Mouse (Mus musculus) heart, embryonic 13.5 days (tissue): ENCODE data around the gene Tmcc3. TPM values are rescaled to one million over a fixed set of nuclear protein-coding genes. Genes with fewer than 3 reads are reported as not detected.

Experiments
- ATAC-seq: fragments of 200-750 bp; cut with Nextera tagmentation; 2 replicates; pipeline ENCODE4 v1.8.0; 2017; ENCODE audit warnings: moderate TSS enrichment; ENCODE audit not compliant: insufficient number of reproducible peaks, low FRiP score, low TSS enrichment; ENCODE audit errors: extremely low read depth
- H3K27ac ChIP-seq: fragments of 300-500 bp; sonication (generic); replicated peaks from 2 replicates; pipeline ENCODE4 v1.5.1; 2015; ENCODE audit warnings: moderate library complexity, mild to moderate bottlenecking, inconsistent platforms
- H3K27me3 ChIP-seq: fragments of 300-500 bp; sonication (generic); replicated peaks from 2 replicates; pipeline ENCODE4 v1.6.1; 2015; ENCODE audit warnings: mild to moderate bottlenecking, inconsistent platforms
- H3K36me3 ChIP-seq: fragments of 300-500 bp; sonication (generic); 2 replicates; pipeline ENCODE4 v1.6.1; 2015; ENCODE audit warnings: mild to moderate bottlenecking, inconsistent platforms
- H3K4me1 ChIP-seq: fragments of 300-500 bp; sonication (generic); 2 replicates; pipeline ENCODE4 v1.6.1; 2015; ENCODE audit warnings: inconsistent platforms
- H3K4me2 ChIP-seq: fragments of 300-500 bp; sonication (generic); 2 replicates; pipeline ENCODE4 v1.6.1; 2015; ENCODE audit warnings: inconsistent platforms, mild to moderate bottlenecking, moderate library complexity
- H3K4me3 ChIP-seq: fragments of 300-500 bp; sonication (generic); 2 replicates; pipeline ENCODE4 v1.5.1; 2015; ENCODE audit warnings: moderate library complexity, mild to moderate bottlenecking, inconsistent platforms
- H3K9ac ChIP-seq: fragments of 300-500 bp; sonication (generic); 2 replicates; pipeline ENCODE4 v1.6.1; 2015; ENCODE audit warnings: inconsistent platforms, mild to moderate bottlenecking, moderate library complexity
- H3K9me3 ChIP-seq: fragments of 300-500 bp; sonication (generic); 2 replicates; pipeline ENCODE4 v1.6.1; 2016; ENCODE audit warnings: inconsistent platforms
- WGBS: fragments of 180-500 bp; shearing (Covaris S2); methylation state at CpG from one replicate; pipeline ENCODE4 v1.1.7; 2015; ENCODE audit warnings: mixed read lengths; 5-methylcytosine and 5-hydroxymethylcytosine counted together
- polyA plus RNA-seq: library from polyadenylated mRNA; unstranded; fragments of >200 nt; fragmentation: Nextera tagmentation; extraction: Ambion mirVana; gene quantifications from 2 replicates; pipeline ENCODE4 v1.2.1, GENCODE M21; 2015

Gene Tmcc3
- polyA plus RNA-seq, 1 experiment from 2014 or later, result 6.2 TPM

- ATAC-seq, result no peak
- Histone ChIP-seq H3K4me2 (peak overlapping the region; percentile 26; the same call in 1 of the 2 replicates), H3K36me3 (no peaks in the 10 kb centered on the region), H3K27me3 (no peaks in the 10 kb centered on the region), H3K4me1 (peaks cover 38% of the 10 kb centered on the region), H3K9me3 (no peaks in the 10 kb centered on the region), H3K27ac (peak overlapping the region; percentile 30; the same call in 1 of the 2 replicates), H3K4me3 (no peak overlapping the region), H3K9ac (no peak overlapping the region)
- WGBS, result 18% methylated on average over 7 of the region's 7 CpGs
Measured at GRCm38 (mm10) chr10:94561351-94561750, 249.6 kb downstream of the Tmcc3 start.

GRCm38 (mm10) chr10:94562188-94562587 is 250.4 kb downstream of the Tmcc3 start:
- Histone ChIP-seq H3K4me1 (peaks cover 41% of the 10 kb centered on the region), H3K9ac (no peak overlapping the region), H3K27me3 (no peaks in the 10 kb centered on the region), H3K4me2 (no peak overlapping the region), H3K9me3 (no peaks in the 10 kb centered on the region), H3K27ac (no peak overlapping the region), H3K36me3 (no peaks in the 10 kb centered on the region), H3K4me3 (no peak overlapping the region)
- 17% methylated on average over 1 of the region's 1 CpGs for WGBS
- ATAC-seq, result no peak

- WGBS, result 72% methylated on average over 3 of the region's 3 CpGs
- peaks cover 33% of the 10 kb centered on the region for H3K4me1 ChIP-seq
- ATAC-seq, result no peak
- no peak overlapping the region for H3K4me2 ChIP-seq
- no peak overlapping the region for H3K4me3 ChIP-seq
- no peaks in the 10 kb centered on the region for H3K9me3 ChIP-seq
- no peaks in the 10 kb centered on the region for H3K27me3 ChIP-seq
- no peak overlapping the region for H3K27ac ChIP-seq
- H3K9ac ChIP-seq, result no peak overlapping the region
- H3K36me3 ChIP-seq, result no peaks in the 10 kb centered on the region
Measured at GRCm38 (mm10) chr10:94562991-94563390, 251.2 kb downstream of the Tmcc3 start.

- no peaks in the 10 kb centered on the region for H3K9me3 ChIP-seq
- 19% methylated on average over 7 of the region's 7 CpGs for WGBS
- no peak overlapping the region for H3K4me3 ChIP-seq
- no peaks in the 10 kb centered on the region for H3K36me3 ChIP-seq
- H3K4me1 ChIP-seq, result peaks cover 42% of the 10 kb centered on the region
- H3K9ac ChIP-seq, result peak overlapping the region; percentile 24
- H3K27ac ChIP-seq, result peak overlapping the region; percentile 86
- H3K4me2 ChIP-seq, result peak overlapping the region; percentile 18; the same call in 1 of the 2 replicates
- no peak for ATAC-seq
- no peaks in the 10 kb centered on the region for H3K27me3 ChIP-seq
Measured at GRCm38 (mm10) chr10:94565410-94566221, 253.9 kb downstream of the Tmcc3 start.

- peaks cover 38% of the 10 kb centered on the region for H3K4me1 ChIP-seq
- H3K9ac ChIP-seq, result no peak overlapping the region
- WGBS, result 58% methylated on average over 21 of the region's 21 CpGs
Measured at GRCm38 (mm10) chr10:94566222-94566868, 254.6 kb downstream of the Tmcc3 start.

GRCm38 (mm10) chr10:94567251-94567650 is 255.5 kb downstream of the Tmcc3 start:
- H3K36me3 ChIP-seq, result no peaks in the 10 kb centered on the region
- H3K4me3 ChIP-seq, result no peak overlapping the region
- ATAC-seq, result no peak
- H3K27me3 ChIP-seq, result no peaks in the 10 kb centered on the region
- no peak overlapping the region for H3K4me2 ChIP-seq
- no peaks in the 10 kb centered on the region for H3K9me3 ChIP-seq
- H3K4me1 ChIP-seq, result peaks cover 33% of the 10 kb centered on the region
- no peak overlapping the region for H3K9ac ChIP-seq
- WGBS, result 81% methylated on average over 6 of the region's 6 CpGs
- no peak overlapping the region for H3K27ac ChIP-seq

More at GRCm38 (mm10) chr10:94566222-94566868, 254.6 kb downstream of the Tmcc3 start:
- Histone ChIP-seq H3K4me3 (no peak overlapping the region), H3K27ac (peak overlapping the region; percentile 86), H3K9me3 (no peaks in the 10 kb centered on the region), H3K27me3 (no peaks in the 10 kb centered on the region), H3K36me3 (no peaks in the 10 kb centered on the region), H3K4me2 (no peak overlapping the region)
- no peak for ATAC-seq

- WGBS, result 85% methylated on average over 14 of the region's 14 CpGs
- H3K27me3 ChIP-seq, result no peaks in the 10 kb centered on the region
- H3K4me1 ChIP-seq, result peaks cover 40% of the 10 kb centered on the region
- ATAC-seq, result no peak
- no peaks in the 10 kb centered on the region for H3K9me3 ChIP-seq
- H3K36me3 ChIP-seq, result no peaks in the 10 kb centered on the region
- no peak overlapping the region for H3K9ac ChIP-seq
- H3K4me2 ChIP-seq, result no peak overlapping the region
- H3K27ac ChIP-seq, result no peak overlapping the region
- H3K4me3 ChIP-seq, result no peak overlapping the region
Measured at GRCm38 (mm10) chr10:94567915-94568314, 256.2 kb downstream of the Tmcc3 start.

- Histone ChIP-seq H3K27ac (no peak overlapping the region), H3K9me3 (no peaks in the 10 kb centered on the region), H3K4me1 (peaks cover 42% of the 10 kb centered on the region), H3K4me3 (no peak overlapping the region), H3K9ac (no peak overlapping the region), H3K4me2 (no peak overlapping the region), H3K27me3 (no peaks in the 10 kb centered on the region), H3K36me3 (no peaks in the 10 kb centered on the region)
- no peak for ATAC-seq
- 75% methylated on average over 7 of the region's 7 CpGs for WGBS
Measured at GRCm38 (mm10) chr10:94568867-94569266, 257.1 kb downstream of the Tmcc3 start.

- Histone ChIP-seq H3K4me3 (no peak overlapping the region), H3K4me2 (no peak overlapping the region), H3K9ac (no peak overlapping the region), H3K27ac (no peak overlapping the region), H3K9me3 (no peaks in the 10 kb centered on the region), H3K36me3 (no peaks in the 10 kb centered on the region), H3K4me1 (peaks cover 48% of the 10 kb centered on the region), H3K27me3 (no peaks in the 10 kb centered on the region)
- no peak for ATAC-seq
- WGBS, result 61% methylated on average over 7 of the region's 7 CpGs
Measured at GRCm38 (mm10) chr10:94569731-94570130, 258.0 kb downstream of the Tmcc3 start.

- no peaks in the 10 kb centered on the region for H3K27me3 ChIP-seq
- 86% methylated on average over 9 of the region's 9 CpGs for WGBS
- H3K9me3 ChIP-seq, result no peaks in the 10 kb centered on the region
- H3K4me1 ChIP-seq, result peaks cover 51% of the 10 kb centered on the region
- H3K4me2 ChIP-seq, result no peak overlapping the region
- H3K27ac ChIP-seq, result peak overlapping the region; percentile 20; the same call in 1 of the 2 replicates
- no peaks in the 10 kb centered on the region for H3K36me3 ChIP-seq
- no peak overlapping the region for H3K9ac ChIP-seq
- H3K4me3 ChIP-seq, result no peak overlapping the region
- ATAC-seq, result no peak
Measured at GRCm38 (mm10) chr10:94571927-94572620, 260.3 kb downstream of the Tmcc3 start.

GRCm38 (mm10) chr10:94572772-94573171 is 261.0 kb downstream of the Tmcc3 start:
- no peaks in the 10 kb centered on the region for H3K27me3 ChIP-seq
- H3K4me2 ChIP-seq, result no peak overlapping the region
- WGBS, result 36% methylated on average over 12 of the region's 12 CpGs
- no peak overlapping the region for H3K4me3 ChIP-seq
- no peaks in the 10 kb centered on the region for H3K36me3 ChIP-seq
- no peak overlapping the region for H3K9ac ChIP-seq
- peak overlapping the region; percentile 20 for H3K27ac ChIP-seq
- ATAC-seq, result no peak
- H3K9me3 ChIP-seq, result no peaks in the 10 kb centered on the region
- H3K4me1 ChIP-seq, result peaks cover 56% of the 10 kb centered on the region
